Mouse (Mus musculus): Measurements from ENCODE around the gene Cnnm2. TPM values are rescaled to one million over a fixed set of nuclear protein-coding genes. Genes with fewer than 3 reads are reported as not detected.
A peak's percentile ranks its signal among the peaks of the same experiment; 100 is the strongest.
"Not testable (repeated sequence)": the region's sequence is repeated elsewhere in the genome, so short reads cannot be mapped to it uniquely, and the experiment has no call there.

The Cnnm2 gene
- total and polyA plus RNA-seq, 2 experiments from 2014 or later: 9.5 to 47.2 TPM

- no peak for TF ChIP-seq CTCF (IDR thresholded peaks at IDR 0.05; ENCODE audit: low read depth)
- Histone ChIP-seq H3K27ac (no peak overlapping the region), H3K27me3 (ENCODE audit: insufficient read depth, low read length) (no peaks in the 10 kb centered on the region), H3K4me2 (ENCODE audit: low read depth, low read length) (no peak overlapping the region), H3K4me3 (ENCODE audit: low read length) (no peak overlapping the region), H3K36me3 (ENCODE audit: insufficient read depth, low read length) (no peaks in the 10 kb centered on the region), H3K4me1 (ENCODE audit: insufficient read depth, low read length) (peaks cover 3% of the 10 kb centered on the region; the same call in 1 of the 2 replicates), H3K9ac (replicated peaks; ENCODE audit: low read length) (no peak overlapping the region), H3K9me3 (ENCODE audit: low read length) (no peaks in the 10 kb centered on the region)
- 65% methylated on average over 8 of the region's 8 CpGs for WGBS
- ATAC-seq (no peak), DNase-seq (ENCODE audit: low spot score) (no peak)
These were observed 2.3 kb upstream of the Cnnm2 start for GRCm38 (mm10) chr19:46759096-46759495.

DNA sequence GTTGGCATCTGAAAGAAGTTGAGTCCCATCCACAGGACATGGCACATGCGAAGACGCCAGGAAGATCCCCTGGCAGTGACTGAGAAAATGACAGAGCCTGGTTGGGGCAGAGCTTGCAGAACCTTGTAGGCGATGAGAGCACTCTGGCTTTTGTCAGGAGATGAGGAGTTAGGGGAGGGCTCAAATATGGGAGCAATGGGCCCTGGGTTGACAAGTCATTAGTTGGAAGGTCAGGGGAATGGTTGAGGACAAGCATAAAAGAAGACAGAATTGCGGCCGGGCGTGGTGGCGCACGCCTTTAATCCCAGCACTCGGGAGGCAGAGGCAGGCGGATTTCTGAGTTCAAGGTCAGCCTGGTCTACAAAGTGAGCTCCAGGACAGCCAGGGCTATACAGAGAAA, 1.5 kb upstream of the Cnnm2 start:
- not testable (repeated sequence) for H3K4me3 ChIP-seq (ENCODE audit: low read length); H3K9ac ChIP-seq (replicated peaks; ENCODE audit: low read length); H3K9me3 ChIP-seq (ENCODE audit: low read length); DNase-seq (ENCODE audit: low spot score); ATAC-seq; H3K4me1 ChIP-seq (ENCODE audit: insufficient read depth, low read length); H3K27me3 ChIP-seq (ENCODE audit: insufficient read depth, low read length); H3K36me3 ChIP-seq (ENCODE audit: insufficient read depth, low read length); H3K27ac ChIP-seq; H3K4me2 ChIP-seq (ENCODE audit: low read depth, low read length)
- 87% methylated on average over 10 of the region's 10 CpGs for WGBS

- H3K4me3 ChIP-seq (ENCODE audit: low read length): peak overlapping the region; percentile 92
- peak; percentile 74 for ATAC-seq
- no peaks in the 10 kb centered on the region for H3K9me3 ChIP-seq (ENCODE audit: low read length)
- H3K27ac ChIP-seq: peak overlapping the region; percentile 95
- no peaks in the 10 kb centered on the region for H3K27me3 ChIP-seq (ENCODE audit: insufficient read depth, low read length)
- TF ChIP-seq CTCF (IDR thresholded peaks at IDR 0.05; ENCODE audit: low read depth): peak; percentile 93
- 17% methylated on average over 29 of the region's 29 CpGs for WGBS
- peaks cover 7% of the 10 kb centered on the region for H3K4me1 ChIP-seq (ENCODE audit: insufficient read depth, low read length)
- no peak overlapping the region for H3K9ac ChIP-seq (replicated peaks; ENCODE audit: low read length)
- no peaks in the 10 kb centered on the region for H3K36me3 ChIP-seq (ENCODE audit: insufficient read depth, low read length)
- peak; percentile 93 for DNase-seq (ENCODE audit: low spot score)
- H3K4me2 ChIP-seq (ENCODE audit: low read depth, low read length): peak overlapping the region; percentile 89
These were observed 828 bp upstream of the Cnnm2 start for GRCm38 (mm10) chr19:46760375-46761160.

- H3K4me1 ChIP-seq (ENCODE audit: insufficient read depth, low read length): peaks cover 14% of the 10 kb centered on the region
- peak overlapping the region; percentile 92 for H3K4me3 ChIP-seq (ENCODE audit: low read length)
- no peak; the same call in 1 of the 2 replicates for ATAC-seq
- no peaks in the 10 kb centered on the region for H3K36me3 ChIP-seq (ENCODE audit: insufficient read depth, low read length)
- under 1% methylated on average over 36 of the region's 36 CpGs for WGBS
- no peaks in the 10 kb centered on the region for H3K27me3 ChIP-seq (ENCODE audit: insufficient read depth, low read length)
- H3K4me2 ChIP-seq (ENCODE audit: low read depth, low read length): peak overlapping the region; percentile 89
- H3K27ac ChIP-seq: peak overlapping the region; percentile 95
- H3K9ac ChIP-seq (replicated peaks; ENCODE audit: low read length): peak overlapping the region; percentile 89
- TF ChIP-seq CTCF (IDR thresholded peaks at IDR 0.05; ENCODE audit: low read depth): no peak
- no peaks in the 10 kb centered on the region for H3K9me3 ChIP-seq (ENCODE audit: low read length)
- DNase-seq (ENCODE audit: low spot score): no peak
These were observed 535 bp downstream of the Cnnm2 start for GRCm38 (mm10) chr19:46761971-46762290.

- ATAC-seq: no peak
- under 1% methylated on average over 48 of the region's 50 CpGs for WGBS
- no peak for TF ChIP-seq CTCF (IDR thresholded peaks at IDR 0.05; ENCODE audit: low read depth)
These were observed 1.0 kb downstream of the Cnnm2 start for GRCm38 (mm10) chr19:46762291-46762991.

GRCm38 (mm10) chr19:46762992-46763342, 1.6 kb downstream of the Cnnm2 start:
- H3K27me3 ChIP-seq (ENCODE audit: insufficient read depth, low read length): no peaks in the 10 kb centered on the region
- peak overlapping the region; percentile 89 for H3K4me2 ChIP-seq (ENCODE audit: low read depth, low read length)
- H3K9ac ChIP-seq (replicated peaks; ENCODE audit: low read length): peak overlapping the region; percentile 89
- ATAC-seq (no peak), DNase-seq (ENCODE audit: low spot score) (peak; percentile 43)
- peak overlapping the region; percentile 92 for H3K4me3 ChIP-seq (ENCODE audit: low read length)
- H3K27ac ChIP-seq: 0 out of 2 replicates have a peak overlapping the region, but pooled peaks have one; percentile 95
- no peak for TF ChIP-seq CTCF (IDR thresholded peaks at IDR 0.05; ENCODE audit: low read depth)
- peaks cover 14% of the 10 kb centered on the region for H3K4me1 ChIP-seq (ENCODE audit: insufficient read depth, low read length)
- H3K36me3 ChIP-seq (ENCODE audit: insufficient read depth, low read length): no peaks in the 10 kb centered on the region
- under 1% methylated on average over 19 of the region's 19 CpGs for WGBS
- no peaks in the 10 kb centered on the region for H3K9me3 ChIP-seq (ENCODE audit: low read length)

More at GRCm38 (mm10) chr19:46762291-46762991, 1.0 kb downstream of the Cnnm2 start:
- H3K4me2 ChIP-seq (ENCODE audit: low read depth, low read length): peak overlapping the region; percentile 89
- no peaks in the 10 kb centered on the region for H3K27me3 ChIP-seq (ENCODE audit: insufficient read depth, low read length)
- peak overlapping the region; percentile 89 for H3K9ac ChIP-seq (replicated peaks; ENCODE audit: low read length)
- peak overlapping the region; percentile 92 for H3K4me3 ChIP-seq (ENCODE audit: low read length)
- peaks cover 14% of the 10 kb centered on the region for H3K4me1 ChIP-seq (ENCODE audit: insufficient read depth, low read length)
- DNase-seq (ENCODE audit: low spot score): peak; percentile 45
- no peaks in the 10 kb centered on the region for H3K36me3 ChIP-seq (ENCODE audit: insufficient read depth, low read length)
- peak overlapping the region; percentile 95 for H3K27ac ChIP-seq
- H3K9me3 ChIP-seq (ENCODE audit: low read length): no peaks in the 10 kb centered on the region

Data from hindbrain, postnatal 0 days (tissue).